Mouse (Mus musculus): ENCODE results near the gene Rad23a.

Rad23a gene

GRCm38 (mm10) chr8:84787523-84788302, 52.8 kb downstream of the Rad23a start:
- DNase-seq (ENCODE audit: low spot score) = no peak

- DNase-seq (ENCODE audit: low spot score) = no peak
These were observed 53.5 kb downstream of the Rad23a start for GRCm38 (mm10) chr8:84786801-84787467.

DNA sequence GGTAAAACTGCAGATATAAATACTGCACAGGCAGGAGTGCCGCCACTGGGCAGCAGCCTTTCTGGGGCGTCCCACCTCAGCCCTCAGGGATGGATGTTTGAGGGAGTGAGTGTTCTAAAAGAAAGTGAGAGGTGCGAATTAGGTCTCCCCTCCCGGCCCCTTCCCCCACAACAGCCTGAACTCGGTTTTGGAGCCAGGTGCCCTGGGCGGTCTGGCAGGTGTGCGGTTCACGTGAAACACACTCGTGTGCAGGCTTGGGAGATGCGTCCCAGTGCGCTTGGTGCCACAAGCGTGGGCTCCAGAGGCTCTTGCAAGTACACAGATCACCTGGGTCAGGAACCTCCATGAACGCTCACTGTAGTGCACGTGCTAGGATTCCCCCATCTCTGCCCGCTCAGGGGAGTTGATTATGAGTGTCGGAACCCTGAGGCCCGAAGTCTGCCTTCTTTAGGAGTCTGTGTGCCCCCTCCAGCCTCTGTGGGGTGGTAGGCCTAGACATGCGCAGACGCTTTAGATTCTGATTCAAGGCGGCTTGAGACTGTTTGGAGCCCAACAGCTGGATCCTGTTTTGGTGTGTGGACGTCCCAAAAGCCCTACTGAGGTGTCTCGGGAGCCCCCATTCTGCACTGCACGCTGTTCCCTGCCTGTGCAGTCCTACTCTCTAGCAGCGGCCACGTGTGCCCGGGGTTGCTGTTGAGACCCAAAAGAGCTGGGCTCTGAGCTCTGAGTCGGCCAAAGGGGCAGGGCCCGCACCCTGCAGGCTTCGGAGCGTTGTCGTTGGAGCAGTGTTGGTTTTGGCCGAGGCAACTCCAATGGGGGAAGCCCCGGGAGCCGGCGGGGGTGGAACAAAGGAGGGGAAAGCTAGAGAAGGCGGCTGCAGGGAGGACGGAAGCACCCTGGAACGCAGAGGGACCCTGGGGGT, 54.4 kb downstream of the Rad23a start:
- no peak for DNase-seq (ENCODE audit: low spot score)

GRCm38 (mm10) chr8:84785506-84785755, 55.0 kb downstream of the Rad23a start:
- DNase-seq (ENCODE audit: low spot score) = no peak

- no peak for DNase-seq (ENCODE audit: low spot score)
These were observed 55.6 kb downstream of the Rad23a start for GRCm38 (mm10) chr8:84784681-84785505.

Data from yolk sac, embryonic 10.5 days (tissue).